Mouse (Mus musculus): ENCODE results near the gene Gm10097.
A peak's percentile ranks its signal among the peaks of the same experiment; 100 is the strongest.

The Gm10097 gene

GRCm38 (mm10) chr10:5085792-5086191 lies 16.8 kb downstream of the Gm10097 start:
- DNase-seq (ENCODE audit: low spot score), result no peak

GRCm38 (mm10) chr10:5086329-5086728 lies 17.3 kb downstream of the Gm10097 start:
- DNase-seq (ENCODE audit: low spot score), result no peak

GRCm38 (mm10) chr10:5087336-5087735 lies 18.3 kb downstream of the Gm10097 start:
- no peak for DNase-seq (ENCODE audit: low spot score)

- DNase-seq (ENCODE audit: low spot score), result no peak
These were observed 20.1 kb downstream of the Gm10097 start for GRCm38 (mm10) chr10:5089133-5089532.

- peak; percentile 64 for DNase-seq (ENCODE audit: low spot score)
These were observed 28.2 kb downstream of the Gm10097 start for GRCm38 (mm10) chr10:5096996-5097753.

GRCm38 (mm10) chr10:5097754-5098137 lies 28.8 kb downstream of the Gm10097 start:
- no peak for DNase-seq (ENCODE audit: low spot score)

GRCm38 (mm10) chr10:5110773-5111172 lies 41.8 kb downstream of the Gm10097 start:
- DNase-seq (ENCODE audit: low spot score), result no peak

- no peak for DNase-seq (ENCODE audit: low spot score)
These were observed 47.2 kb downstream of the Gm10097 start for GRCm38 (mm10) chr10:5116155-5116554.

GRCm38 (mm10) chr10:5116720-5117119 lies 47.7 kb downstream of the Gm10097 start:
- no peak for DNase-seq (ENCODE audit: low spot score)

Data from testis, postnatal 10 days (tissue).